Mouse (Mus musculus): ENCODE results near the gene Col15a1. TPM values are rescaled to one million over a fixed set of nuclear protein-coding genes. Genes with fewer than 3 reads are reported as not detected.

The Col15a1 gene
- polyA plus RNA-seq, 1 experiment from 2014 or later = 4.9 TPM

GRCm38 (mm10) chr4:47179535-47179934 lies 28.4 kb upstream of the Col15a1 start:
- ATAC-seq (no peak), DNase-seq (ENCODE audit: low spot score) (no peak)
- Histone ChIP-seq H3K27me3 (replicated peaks; ENCODE audit: insufficient read depth, low read length) (no peaks in the 10 kb centered on the region), H3K9me3 (ENCODE audit: low read length) (no peaks in the 10 kb centered on the region), H3K9ac (replicated peaks; ENCODE audit: low read depth) (no peak overlapping the region), H3K27ac (ENCODE audit: low read length) (no peak overlapping the region), H3K4me1 (ENCODE audit: insufficient read depth, low read depth, low read length) (0 out of 2 replicates have a peak, but pooled peaks cover 5% of the 10 kb centered on the region), H3K4me3 (ENCODE audit: low read depth, low read length) (no peak overlapping the region), H3K4me2 (replicated peaks; ENCODE audit: low read depth, low read length) (no peak overlapping the region), H3K36me3 (ENCODE audit: insufficient read depth, low read length) (no peaks in the 10 kb centered on the region)
- TF ChIP-seq EP300 (IDR thresholded peaks at IDR 0.05) (no peak), CTCF (IDR thresholded peaks at IDR 0.05) (no peak)
- WGBS = 83% methylated on average over 5 of the region's 5 CpGs

GRCm38 (mm10) chr4:47184058-47184661 lies 23.8 kb upstream of the Col15a1 start:
- 25% methylated on average over 6 of the region's 6 CpGs for WGBS
- DNase-seq (ENCODE audit: low spot score) = no peak
- peak; percentile 58 for ATAC-seq
- no peaks in the 10 kb centered on the region for H3K36me3 ChIP-seq (ENCODE audit: insufficient read depth, low read length)
- H3K9me3 ChIP-seq (ENCODE audit: low read length) = no peaks in the 10 kb centered on the region
- no peak overlapping the region for H3K4me2 ChIP-seq (replicated peaks; ENCODE audit: low read depth, low read length)
- no peak overlapping the region for H3K9ac ChIP-seq (replicated peaks; ENCODE audit: low read depth)
- H3K4me3 ChIP-seq (ENCODE audit: low read depth, low read length) = no peak overlapping the region
- TF ChIP-seq CTCF (IDR thresholded peaks at IDR 0.05) (no peak), EP300 (IDR thresholded peaks at IDR 0.05) (no peak)
- H3K27ac ChIP-seq (ENCODE audit: low read length) = no peak overlapping the region
- H3K27me3 ChIP-seq (replicated peaks; ENCODE audit: insufficient read depth, low read length) = no peaks in the 10 kb centered on the region
- H3K4me1 ChIP-seq (ENCODE audit: insufficient read depth, low read depth, low read length) = 0 out of 2 replicates have a peak, but pooled peaks cover 6% of the 10 kb centered on the region

- TF ChIP-seq EP300 (IDR thresholded peaks at IDR 0.05) = no peak
- no peak for TF ChIP-seq CTCF (IDR thresholded peaks at IDR 0.05)
- Histone ChIP-seq H3K27me3 (replicated peaks; ENCODE audit: insufficient read depth, low read length) (no peaks in the 10 kb centered on the region), H3K4me2 (replicated peaks; ENCODE audit: low read depth, low read length) (no peak overlapping the region), H3K9me3 (ENCODE audit: low read length) (no peaks in the 10 kb centered on the region), H3K9ac (replicated peaks; ENCODE audit: low read depth) (no peak overlapping the region), H3K4me3 (ENCODE audit: low read depth, low read length) (no peak overlapping the region), H3K27ac (ENCODE audit: low read length) (no peak overlapping the region), H3K4me1 (ENCODE audit: insufficient read depth, low read depth, low read length) (0 out of 2 replicates have a peak, but pooled peaks cover 6% of the 10 kb centered on the region), H3K36me3 (ENCODE audit: insufficient read depth, low read length) (no peaks in the 10 kb centered on the region)
- no peak for DNase-seq (ENCODE audit: low spot score)
- no peak for ATAC-seq
- 53% methylated on average over 6 of the region's 6 CpGs for WGBS
These were observed 21.4 kb upstream of the Col15a1 start for GRCm38 (mm10) chr4:47186514-47186913.

GRCm38 (mm10) chr4:47196173-47196572 lies 11.8 kb upstream of the Col15a1 start:
- Histone ChIP-seq H3K36me3 (ENCODE audit: insufficient read depth, low read length) (no peaks in the 10 kb centered on the region), H3K27ac (ENCODE audit: low read length) (no peak overlapping the region), H3K4me3 (ENCODE audit: low read depth, low read length) (no peak overlapping the region), H3K4me2 (replicated peaks; ENCODE audit: low read depth, low read length) (no peak overlapping the region), H3K4me1 (ENCODE audit: insufficient read depth, low read depth, low read length) (no peaks in the 10 kb centered on the region), H3K9me3 (ENCODE audit: low read length) (no peaks in the 10 kb centered on the region), H3K27me3 (replicated peaks; ENCODE audit: insufficient read depth, low read length) (no peaks in the 10 kb centered on the region), H3K9ac (replicated peaks; ENCODE audit: low read depth) (no peak overlapping the region)
- ATAC-seq = no peak
- no peak for TF ChIP-seq EP300 (IDR thresholded peaks at IDR 0.05)
- TF ChIP-seq CTCF (IDR thresholded peaks at IDR 0.05) = no peak
- 81% methylated on average over 3 of the region's 3 CpGs for WGBS
- no peak for DNase-seq (ENCODE audit: low spot score)

- TF ChIP-seq CTCF (IDR thresholded peaks at IDR 0.05) (no peak), EP300 (IDR thresholded peaks at IDR 0.05) (no peak)
- Histone ChIP-seq H3K36me3 (ENCODE audit: insufficient read depth, low read length) (no peaks in the 10 kb centered on the region), H3K9me3 (ENCODE audit: low read length) (no peaks in the 10 kb centered on the region), H3K27me3 (replicated peaks; ENCODE audit: insufficient read depth, low read length) (peaks cover under 1% of the 10 kb centered on the region; the same call in 1 of the 2 replicates), H3K4me1 (ENCODE audit: insufficient read depth, low read depth, low read length) (peaks cover 7% of the 10 kb centered on the region), H3K27ac (ENCODE audit: low read length) (no peak overlapping the region), H3K4me3 (ENCODE audit: low read depth, low read length) (no peak overlapping the region), H3K9ac (replicated peaks; ENCODE audit: low read depth) (no peak overlapping the region), H3K4me2 (replicated peaks; ENCODE audit: low read depth, low read length) (no peak overlapping the region)
- WGBS = 31% methylated on average over 5 of the region's 5 CpGs
- ATAC-seq (peak; percentile 43; the same call in 1 of the 2 replicates), DNase-seq (ENCODE audit: low spot score) (peak; percentile 54)
These were observed 4.3 kb upstream of the Col15a1 start for GRCm38 (mm10) chr4:47203643-47204042.

- Histone ChIP-seq H3K27ac (ENCODE audit: low read length) (no peak overlapping the region), H3K9ac (replicated peaks; ENCODE audit: low read depth) (no peak overlapping the region), H3K36me3 (ENCODE audit: insufficient read depth, low read length) (no peaks in the 10 kb centered on the region), H3K27me3 (replicated peaks; ENCODE audit: insufficient read depth, low read length) (peaks cover 6% of the 10 kb centered on the region; the same call in 1 of the 2 replicates), H3K4me3 (ENCODE audit: low read depth, low read length) (no peak overlapping the region), H3K9me3 (ENCODE audit: low read length) (no peaks in the 10 kb centered on the region), H3K4me2 (replicated peaks; ENCODE audit: low read depth, low read length) (no peak overlapping the region), H3K4me1 (ENCODE audit: insufficient read depth, low read depth, low read length) (peaks cover 10% of the 10 kb centered on the region)
- DNase-seq (ENCODE audit: low spot score) = peak; percentile 36
- whole genome bisulfite sequencing = 30% methylated on average over 6 of the region's 6 CpGs
- TF ChIP-seq EP300 (IDR thresholded peaks at IDR 0.05) = no peak
- no peak for TF ChIP-seq CTCF (IDR thresholded peaks at IDR 0.05)
- ATAC-seq = peak; percentile 57
These were observed 2.1 kb upstream of the Col15a1 start for GRCm38 (mm10) chr4:47205846-47206245.
